Mouse (Mus musculus) ZHBTc4 (cell line): ENCODE measurements at regions not wholly inside any gene's neighbourhood (a gene's known extent, or its start where the extent isn't known, plus 50 kb on each side); places are given as distances from the start of the nearest gene placed in this dataset.

Experiments
- DNase-seq: peaks from one replicate; pipeline ENCODE4 v3.0.0-alpha.2; 2011; ENCODE audit warnings: low read depth, low spot score

GRCm38 (mm10) chr12:55926974-55927321 is 90.8 kb downstream of the Brms1l start:
- DNase-seq: no peak

- DNase-seq: no peak
Measured at GRCm38 (mm10) chr12:55926276-55926973, 90.3 kb downstream of the Brms1l start.
